Mouse (Mus musculus) CH12.LX (cell line): ENCODE measurements around the gene Zglp1. TPM values are rescaled to one million over a fixed set of nuclear protein-coding genes. Genes with fewer than 3 reads are reported as not detected.

Experiments used
- DNase-seq: peaks from one replicate; pipeline ENCODE4 v3.0.0-alpha.2; 2013; ENCODE audit errors: extremely low read depth
- H3K27ac ChIP-seq: 2 replicates; pipeline ENCODE4 v1.5.1; 2012; ENCODE audit warnings: low read depth, mild to moderate bottlenecking, control low read depth, moderate library complexity; ENCODE audit not compliant: insufficient read depth
- H3K27me3 ChIP-seq: replicated peaks from 2 replicates; pipeline ENCODE3; 2012; ENCODE audit warnings: inconsistent platforms
- H3K36me3 ChIP-seq, 2 experiments: replicated peaks in 1 of 2; 2 replicates each; pipeline versions ENCODE3 to v1.6.1; 2012; ENCODE audit warnings: inconsistent platforms in 1 of 2, low read length in 1 of 2, mild to moderate bottlenecking in 1 of 2, mixed read lengths in 1 of 2, moderate library complexity in 1 of 2; ENCODE audit not compliant: control insufficient read depth in 1 of 2, insufficient read depth in 1 of 2
- H3K4me1 ChIP-seq, 2 experiments: 2 replicates each; pipeline ENCODE4 v1.6.1; 2012; ENCODE audit warnings: inconsistent platforms in 1 of 2, moderate library complexity in 1 of 2; ENCODE audit not compliant: insufficient read depth in 2 of 2, control insufficient read depth in 1 of 2
- H3K4me2 ChIP-seq: 2 replicates; pipeline ENCODE4 v1.6.1; 2012; ENCODE audit warnings: low read depth, mild to moderate bottlenecking, control low read depth; ENCODE audit not compliant: poor library complexity, insufficient read depth, severe bottlenecking
- H3K4me3 ChIP-seq, 3 experiments: fragments of 150-350 bp in 1 of 3; sonication (generic) in 1 of 3; replicated peaks in 1 of 3; 2 replicates each; pipeline versions ENCODE3 to v1.5.1; 2011 to 2012; ENCODE audit warnings: low read depth in 2 of 3, low read length in 2 of 3, mild to moderate bottlenecking in 2 of 3, moderate library complexity in 2 of 3, control low read depth in 1 of 3, improper control_type of control experiment in 1 of 3, inconsistent platforms in 1 of 3, mixed read lengths in 1 of 3; ENCODE audit not compliant: poor library complexity in 1 of 3
- H3K79me2 ChIP-seq: replicated peaks from 2 replicates; pipeline ENCODE4 v1.6.1; 2012; ENCODE audit warnings: mild to moderate bottlenecking, moderate library complexity; ENCODE audit not compliant: control insufficient read depth, poor library complexity, insufficient read depth, severe bottlenecking; ENCODE audit errors: extremely low read depth
- H3K9ac ChIP-seq: 2 replicates; pipeline ENCODE4 v1.6.1; 2012; ENCODE audit warnings: low read depth, mild to moderate bottlenecking, control low read depth, moderate library complexity; ENCODE audit not compliant: insufficient read depth
- H3K9me3 ChIP-seq: replicated peaks from 2 replicates; pipeline ENCODE3; 2012; ENCODE audit warnings: low read length, inconsistent platforms, mixed read lengths
- BHLHE40 ChIP-seq: IDR thresholded peaks from 2 replicates; pipeline ENCODE4 v1.6.1; 2011; ENCODE audit warnings: mild to moderate bottlenecking, low read depth, low read length, improper control_type of control experiment
- CHD1 ChIP-seq: IDR thresholded peaks from 2 replicates; pipeline ENCODE4 v1.6.1; 2012; ENCODE audit warnings: low read depth, low read length, improper control_type of control experiment, inconsistent platforms
- CHD2 ChIP-seq: IDR thresholded peaks from 2 replicates; pipeline ENCODE4 v1.6.1; 2011; ENCODE audit warnings: low read length, improper control_type of control experiment
- CTCF ChIP-seq, 2 experiments: IDR thresholded peaks in 1 of 2; conservative IDR thresholded peaks in 1 of 2; 2 replicates each; pipeline ENCODE4 v1.5.1; 2011 to 2012; ENCODE audit warnings: low read depth in 2 of 2, low read length in 2 of 2, improper control_type of control experiment in 1 of 2, inconsistent platforms in 1 of 2, mild to moderate bottlenecking in 1 of 2, moderate library complexity in 1 of 2
- E2F4 ChIP-seq: IDR thresholded peaks from 2 replicates; pipeline ENCODE4 v1.6.1; 2011; ENCODE audit warnings: low read depth, low read length, improper control_type of control experiment; ENCODE audit not compliant: insufficient replicate concordance
- ELF1 ChIP-seq: IDR thresholded peaks from 2 replicates; pipeline ENCODE4 v1.6.1; 2014; ENCODE audit warnings: low read depth, mild to moderate bottlenecking, inconsistent platforms, low read length, improper control_type of control experiment
- EP300 ChIP-seq: IDR thresholded peaks from 2 replicates; pipeline ENCODE4 v1.6.1; 2011; ENCODE audit warnings: low read length, improper control_type of control experiment
- ETS1 ChIP-seq: conservative IDR thresholded peaks from 2 replicates; pipeline ENCODE4 v1.6.1; 2012; ENCODE audit warnings: low read depth, mild to moderate bottlenecking, inconsistent platforms, low read length, improper control_type of control experiment, moderate library complexity
- GABPA ChIP-seq: IDR thresholded peaks from 2 replicates; pipeline ENCODE4 v1.6.1; 2012; ENCODE audit warnings: low read depth, low read length, improper control_type of control experiment, inconsistent platforms; ENCODE audit not compliant: insufficient replicate concordance
- HCFC1 ChIP-seq: IDR thresholded peaks from 2 replicates; pipeline ENCODE4 v1.6.1; 2012; ENCODE audit warnings: low read depth, mild to moderate bottlenecking, inconsistent platforms, low read length, improper control_type of control experiment
- IRF4 ChIP-seq: IDR thresholded peaks from 2 replicates; pipeline ENCODE4 v1.6.1; 2014; ENCODE audit warnings: low read depth, mild to moderate bottlenecking, inconsistent platforms, low read length, improper control_type of control experiment
- JUN ChIP-seq: IDR thresholded peaks from 2 replicates; pipeline ENCODE4 v1.6.1; 2011; ENCODE audit warnings: low read depth, mild to moderate bottlenecking, low read length, improper control_type of control experiment, moderate library complexity; ENCODE audit not compliant: insufficient read depth
- JUND ChIP-seq: conservative IDR thresholded peaks from 2 replicates; pipeline ENCODE4 v1.6.1; 2011; ENCODE audit warnings: low read depth, low read length, improper control_type of control experiment
- KAT2A ChIP-seq: IDR thresholded peaks from 2 replicates; pipeline ENCODE4 v1.6.1; 2012; ENCODE audit warnings: low read length, improper control_type of control experiment, inconsistent platforms; ENCODE audit not compliant: insufficient replicate concordance
- MAFK ChIP-seq: IDR thresholded peaks from 2 replicates; pipeline ENCODE4 v1.6.1; 2011; ENCODE audit warnings: low read length, improper control_type of control experiment; ENCODE audit not compliant: insufficient replicate concordance
- MAX ChIP-seq: IDR thresholded peaks from 2 replicates; pipeline ENCODE4 v1.6.1; 2011; ENCODE audit warnings: low read length, improper control_type of control experiment
- MAZ ChIP-seq: IDR thresholded peaks from 2 replicates; pipeline ENCODE4 v1.6.1; 2012; ENCODE audit warnings: low read depth, mild to moderate bottlenecking, inconsistent platforms, low read length, improper control_type of control experiment, moderate library complexity
- MEF2A ChIP-seq: IDR thresholded peaks from 2 replicates; pipeline ENCODE4 v1.6.1; 2014; ENCODE audit warnings: low read depth, mild to moderate bottlenecking, inconsistent platforms, low read length, improper control_type of control experiment, borderline replicate concordance
- MXI1 ChIP-seq: IDR thresholded peaks from 2 replicates; pipeline ENCODE4 v1.6.1; 2011; ENCODE audit warnings: mild to moderate bottlenecking, low read depth, low read length, improper control_type of control experiment
- MYC ChIP-seq: IDR thresholded peaks from 2 replicates; pipeline ENCODE4 v1.6.1; 2011; ENCODE audit warnings: low read depth, mild to moderate bottlenecking, improper control_type of control experiment, low read length
- NELFE ChIP-seq: IDR thresholded peaks from 2 replicates; pipeline ENCODE4 v1.6.1; 2011; ENCODE audit warnings: low read depth, low read length, improper control_type of control experiment
- NRF1 ChIP-seq: IDR thresholded peaks from 2 replicates; pipeline ENCODE4 v1.6.1; 2014; ENCODE audit warnings: low read depth, mild to moderate bottlenecking, inconsistent platforms, low read length, improper control_type of control experiment, moderate library complexity
- PAX5 ChIP-seq: IDR thresholded peaks from 2 replicates; pipeline ENCODE4 v1.6.1; 2012; ENCODE audit warnings: low read length, inconsistent platforms, mixed read lengths
- POLR2A ChIP-seq: IDR thresholded peaks from 2 replicates; pipeline ENCODE4 v1.6.1; 2011; ENCODE audit warnings: low read depth, mild to moderate bottlenecking, improper control_type of control experiment, low read length
- POLR2AphosphoS2 ChIP-seq: IDR thresholded peaks from 2 replicates; pipeline ENCODE4 v1.6.1; 2011; ENCODE audit warnings: low read depth, low read length, improper control_type of control experiment
- RAD21 ChIP-seq: IDR thresholded peaks from 2 replicates; pipeline ENCODE4 v1.6.1; 2011; ENCODE audit warnings: low read depth, mild to moderate bottlenecking, low read length, improper control_type of control experiment, moderate library complexity
- RCOR1 ChIP-seq: conservative IDR thresholded peaks from 2 replicates; pipeline ENCODE4 v1.6.1; 2012; ENCODE audit warnings: low read depth, mild to moderate bottlenecking, inconsistent platforms, low read length, improper control_type of control experiment
- SIN3A ChIP-seq: IDR thresholded peaks from 2 replicates; pipeline ENCODE4 v1.6.1; 2012; ENCODE audit warnings: low read length, improper control_type of control experiment, inconsistent platforms
- SMC3 ChIP-seq: IDR thresholded peaks from 2 replicates; pipeline ENCODE4 v1.6.1; 2011; ENCODE audit warnings: low read depth, low read length, improper control_type of control experiment
- TBP ChIP-seq: conservative IDR thresholded peaks from 2 replicates; pipeline ENCODE4 v1.6.1; 2011; ENCODE audit warnings: low read depth, low read length, improper control_type of control experiment
- TCF12 ChIP-seq: IDR thresholded peaks from 2 replicates; pipeline ENCODE4 v1.6.1; 2014; ENCODE audit warnings: low read depth, mild to moderate bottlenecking, inconsistent platforms, low read length, improper control_type of control experiment
- UBTF ChIP-seq: IDR thresholded peaks from 2 replicates; pipeline ENCODE4 v1.6.1; 2012; ENCODE audit warnings: low read depth, mild to moderate bottlenecking, inconsistent platforms, low read length, improper control_type of control experiment, moderate library complexity
- USF1 ChIP-seq: IDR thresholded peaks from 2 replicates; pipeline ENCODE4 v1.6.1; 2014; ENCODE audit warnings: low read depth, mild to moderate bottlenecking, inconsistent platforms, low read length, improper control_type of control experiment
- USF2 ChIP-seq: conservative IDR thresholded peaks from 2 replicates; pipeline ENCODE4 v1.6.1; 2011; ENCODE audit warnings: low read depth, low read length, improper control_type of control experiment
- ZC3H11A ChIP-seq: IDR thresholded peaks from 2 replicates; pipeline ENCODE4 v1.6.1; 2012; ENCODE audit warnings: low read depth, mild to moderate bottlenecking, inconsistent platforms, low read length, improper control_type of control experiment
- ZKSCAN1 ChIP-seq: IDR thresholded peaks from 2 replicates; pipeline ENCODE4 v1.6.1; 2012; ENCODE audit warnings: low read depth, inconsistent platforms, low read length, improper control_type of control experiment, borderline replicate concordance
- ZMIZ1 ChIP-seq: IDR thresholded peaks from 2 replicates; pipeline ENCODE4 v1.6.1; 2012; ENCODE audit warnings: low read depth, mild to moderate bottlenecking, inconsistent platforms, low read length, improper control_type of control experiment
- ZNF384 ChIP-seq: IDR thresholded peaks from 2 replicates; pipeline ENCODE4 v1.6.1; 2012; ENCODE audit warnings: low read depth, low read length, improper control_type of control experiment, inconsistent platforms
- dilution Hi-C: fragments of 300-500 bp; cut with MboI; formaldehyde crosslinking; loops from 2 replicates; pipeline ENCODE4 v1.14.3; 2020; ENCODE audit warnings: low sequenced_read_pairs; ENCODE audit not compliant: extremely low pct_unique_long_range_greater_than_20kb, extremely low pct_ligation_motif_present
- in situ Hi-C: fragments of 300-500 bp; cut with MboI; formaldehyde crosslinking; loops from 3 replicates; pipeline ENCODE4 v1.14.3; 2019; ENCODE audit warnings: low sequenced_read_pairs, low pct_ligation_motif_present, low pct_unique_long_range_greater_than_20kb, mixed read lengths
- polyA plus RNA-seq: library from polyadenylated mRNA; unstranded; fragments of >175 nt; gene quantifications from 2 replicates; pipeline ENCODE4 v1.2.1, GENCODE M21; 2012; ENCODE audit warnings: low read depth; ENCODE audit not compliant: insufficient read length
- total RNA-seq, 2 experiments: library from RNA; depleted of rRNA; stranded (reverse); fragments of 300-350 nt in 1 of 2; fragments of >200 nt in 1 of 2; gene quantifications; 2 replicates each; pipeline ENCODE4 v1.2.3; 2012 to 2014

Gene Zglp1
- total and polyA plus RNA-seq, 3 experiments: 0.87 to 1.3 TPM; not detected in 1

- Histone ChIP-seq H3K4me3 (peak within 1 kb of the TSS; percentile 90 to 98 (median 96)), H3K9me3 (no peaks in the 10 kb centered on the region), H3K4me1 (peaks cover 8 to 29% of the 10 kb centered on the region in 2 experiments), H3K27ac (peak within 1 kb of the TSS; percentile 68), H3K27me3 (no peaks in the 10 kb centered on the region), H3K4me2 (peak within 1 kb of the TSS; percentile 92), H3K36me3 (peaks cover 53 to 74% of the 10 kb centered on the region in 2 experiments), H3K9ac (peak within 1 kb of the TSS; percentile 88), H3K79me2 (peaks cover 35% of the 10 kb centered on the region)
- DNase-seq: peak; percentile 93
- peak; percentile 92 for TF ChIP-seq SIN3A
- TF ChIP-seq CHD1: peak; percentile 79; the same call in 1 of the 2 replicates
- TF ChIP-seq KAT2A: peak; percentile 88; the same call in 1 of the 2 replicates
- TF ChIP-seq USF2: peak; percentile 93
- peak; percentile 99 for TF ChIP-seq MAX
- TF ChIP-seq RCOR1: no peak
- no peak; the same call in 1 of the 2 replicates for TF ChIP-seq GABPA
- TF ChIP-seq SMC3: peak; percentile 26
- no peak for TF ChIP-seq PAX5
- TF ChIP-seq RAD21: no peak
- TF ChIP-seq ZKSCAN1: no peak
- TF ChIP-seq POLR2A: peak; percentile 81
- peak; percentile 72 for TF ChIP-seq NRF1
- TF ChIP-seq ELF1: peak; percentile 95
- TF ChIP-seq TBP: 0 out of 2 replicates have a peak, but pooled peaks have one; percentile 36
- peak; percentile 79 for TF ChIP-seq MEF2A
- peak; percentile 85 for TF ChIP-seq ZMIZ1
- peak; percentile 95 for TF ChIP-seq MYC
- TF ChIP-seq UBTF: peak; percentile 64
- peak; percentile 98 for TF ChIP-seq USF1
- TF ChIP-seq HCFC1: peak; percentile 94
- TF ChIP-seq ETS1: peak; percentile 59; the same call in 1 of the 2 replicates
- TF ChIP-seq MAFK: no peak
- peak; percentile 71 for TF ChIP-seq IRF4
- peak; percentile 84 for TF ChIP-seq NELFE
- peak; percentile 99 for TF ChIP-seq MXI1
- 0 out of 2 replicates have a peak, but pooled peaks have one; percentile 16 for TF ChIP-seq MAZ
- peak; percentile 87 for TF ChIP-seq CHD2
- no peak for TF ChIP-seq ZC3H11A
- TF ChIP-seq ZNF384: no peak
- no peak for TF ChIP-seq JUN
- TF ChIP-seq CTCF (conservative IDR thresholded peaks at IDR 0.05 in 1 of 2, IDR thresholded peaks at IDR 0.05 in 1 of 2; ENCODE audit: low read depth in 2 of 2, low read length in 2 of 2): no peak
- peak; percentile 82 for TF ChIP-seq TCF12
- no peak for TF ChIP-seq E2F4
- no peak for TF ChIP-seq EP300
- TF ChIP-seq JUND: 0 out of 2 replicates have a peak, but pooled peaks have one; percentile 21
- TF ChIP-seq BHLHE40: peak; percentile 96
- TF ChIP-seq POLR2AphosphoS2: peak; percentile 100
- dilution Hi-C loops (no loop called here), in situ Hi-C loops (loop anchor here (5.0 kb wide), 1 partner anchor 46 kb away; the partner anchor contains the start of gene Icam4)
These were observed 6.3 kb upstream of the Zglp1 start, which contains the start of the genes Gm49373 and Fdx1l for GRCm38 (mm10) chr9:21073044-21073840. Gene Gm49373 (minus strand): TSS chr9:21073096. Gene Fdx1l (minus strand): TSS chr9:21073614.
